Mouse (Mus musculus) liver, adult 2 months (tissue): Measurements from ENCODE around the gene Stmn1. TPM values are rescaled to one million over a fixed set of nuclear protein-coding genes. Genes with fewer than 3 reads are reported as not detected.

Source experiments
- DNase-seq: peaks from one replicate; pipeline ENCODE4 v3.0.0-alpha.2; 2011; ENCODE audit warnings: low read depth, low spot score; ENCODE audit errors: extremely low read depth
- H3K27ac ChIP-seq: fragments of 200-500 bp; replicated peaks from 2 replicates; pipeline ENCODE4 v1.5.1; 2012; ENCODE audit warnings: low read depth, mild to moderate bottlenecking, control low read depth, inconsistent platforms, low read length; ENCODE audit not compliant: insufficient read depth
- H3K27me3 ChIP-seq: fragments of 200-500 bp; 2 replicates; pipeline ENCODE4 v1.6.1; 2012; ENCODE audit warnings: mild to moderate bottlenecking, moderate library complexity, low read length, inconsistent platforms; ENCODE audit not compliant: control insufficient read depth, insufficient read depth
- H3K36me3 ChIP-seq: fragments of 200-500 bp; 2 replicates; pipeline ENCODE4 v1.6.1; 2012; ENCODE audit warnings: low read length, inconsistent platforms; ENCODE audit not compliant: control insufficient read depth, insufficient read depth
- H3K4me1 ChIP-seq: fragments of 200-500 bp; 2 replicates; pipeline ENCODE4 v1.6.1; 2011; ENCODE audit warnings: low read length; ENCODE audit not compliant: control insufficient read depth, insufficient read depth
- H3K4me3 ChIP-seq: fragments of 200-500 bp; 2 replicates; pipeline ENCODE4 v1.5.1; 2011; ENCODE audit warnings: low read depth, mild to moderate bottlenecking, control low read depth, low read length, moderate library complexity; ENCODE audit not compliant: insufficient read depth
- H3K79me2 ChIP-seq: fragments of 200-500 bp; 2 replicates; pipeline ENCODE4 v1.6.1; 2012; ENCODE audit warnings: inconsistent platforms, mild to moderate bottlenecking, low read length, moderate library complexity; ENCODE audit not compliant: control insufficient read depth, insufficient read depth
- H3K9ac ChIP-seq: fragments of 200-500 bp; 2 replicates; pipeline ENCODE4 v1.6.1; 2012; ENCODE audit warnings: low read depth, mild to moderate bottlenecking, control low read depth, inconsistent platforms, low read length
- CTCF ChIP-seq: fragments of 200-500 bp; IDR thresholded peaks from 2 replicates; pipeline ENCODE4 v1.5.1; 2011; ENCODE audit warnings: low read depth, low read length, control low read depth
- POLR2A ChIP-seq: fragments of 200-500 bp; IDR thresholded peaks from 2 replicates; pipeline ENCODE4 v1.6.1; 2011; ENCODE audit warnings: low read length, control low read depth; ENCODE audit not compliant: insufficient read depth; ENCODE audit errors: extremely low read depth
- WGBS: fragments of 180-500 bp; shearing (Covaris S2); methylation state at CpG from one replicate; pipeline ENCODE4 v1.1.7; 2018; 5-methylcytosine and 5-hydroxymethylcytosine counted together
- polyA plus RNA-seq: library from polyadenylated mRNA; depleted of rRNA; stranded (reverse); fragments of >200 nt; gene quantifications from 2 replicates; pipeline ENCODE4 v1.2.3, GENCODE M21; 2012
- total RNA-seq: library from RNA; depleted of rRNA; stranded (reverse); fragments of >200 nt; gene quantifications from 2 replicates; pipeline ENCODE4 v1.2.3, GENCODE M21; 2014

The Stmn1 gene
- total and polyA plus RNA-seq, 2 experiments, result 0.49 to 4.4 TPM

DNA sequence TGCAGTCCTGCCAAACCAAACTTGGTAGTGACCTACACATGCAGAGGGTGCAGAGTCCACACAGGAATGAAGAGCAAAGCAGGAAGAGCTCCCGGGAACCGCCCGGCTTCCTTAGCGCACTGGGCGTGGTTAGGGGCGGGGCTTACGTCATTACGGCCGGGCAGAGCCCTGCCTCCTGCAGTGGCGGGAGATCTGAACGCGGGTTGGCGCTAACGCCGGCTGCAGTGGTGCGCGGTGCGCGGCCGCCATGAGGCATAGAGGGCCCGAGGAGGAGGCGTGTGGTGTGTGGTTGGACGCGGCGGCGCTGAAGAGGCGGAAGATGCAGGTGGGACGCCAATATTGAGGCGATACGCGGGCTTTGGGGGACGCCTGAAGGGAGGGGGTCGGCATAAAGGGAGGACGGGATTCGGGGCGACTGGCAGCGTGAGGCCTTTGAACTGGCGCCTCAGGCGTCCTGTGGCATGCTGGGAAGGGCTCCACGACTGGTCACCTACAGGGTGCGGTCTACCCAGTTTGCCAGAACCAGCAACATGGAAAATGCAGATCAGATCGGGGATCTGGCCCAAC lies 42.8 kb downstream of the Stmn1 start, which contains the start of gene Aunip:
Gene Aunip, plus strand, starts transcription at position 155 of the 567 bp plus-strand sequence.
- H3K9ac ChIP-seq, result no peak within 1 kb of the TSS; the same call in 1 of the 2 replicates
- peaks cover 3% of the 10 kb centered on the region; the same call in 1 of the 2 replicates for H3K36me3 ChIP-seq
- peaks cover 6% of the 10 kb centered on the region; the same call in 1 of the 2 replicates for H3K4me1 ChIP-seq
- peak; percentile 83 for DNase-seq
- under 1% methylated on average over 42 of the region's 42 CpGs for WGBS
- H3K79me2 ChIP-seq, result no peaks in the 10 kb centered on the region; the same call in 1 of the 2 replicates
- no peak within 1 kb of the TSS for H3K27ac ChIP-seq
- no peaks in the 10 kb centered on the region for H3K27me3 ChIP-seq
- TF ChIP-seq POLR2A, result no peak
- no peak for TF ChIP-seq CTCF
- peak within 1 kb of the TSS; percentile 37; the same call in 1 of the 2 replicates for H3K4me3 ChIP-seq

DNA sequence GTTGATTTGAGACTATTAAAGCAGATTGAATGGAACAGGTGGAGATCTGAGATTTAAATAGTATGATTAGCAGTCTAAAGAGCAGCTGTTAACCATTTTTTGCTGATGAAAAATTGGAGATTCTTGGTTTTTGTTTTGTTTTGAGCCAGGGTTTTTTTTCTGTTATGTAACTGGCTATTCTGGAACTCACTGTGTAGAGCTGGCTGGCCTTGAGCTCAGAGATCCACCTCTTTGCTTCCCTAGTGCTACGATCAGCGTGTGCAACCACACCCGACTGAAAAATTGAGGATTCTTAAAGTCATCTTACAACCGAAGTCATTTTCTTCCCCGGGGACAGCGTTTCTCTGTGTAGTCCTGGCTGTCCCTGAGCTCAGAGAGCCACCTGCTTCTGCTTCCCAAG lies 43.6 kb downstream of the Stmn1 start:
- Histone ChIP-seq H3K27me3 (no peaks in the 10 kb centered on the region), H3K36me3 (peaks cover 3% of the 10 kb centered on the region; the same call in 1 of the 2 replicates), H3K9ac (no peak overlapping the region), H3K4me3 (no peak overlapping the region), H3K4me1 (peaks cover 6% of the 10 kb centered on the region; the same call in 1 of the 2 replicates), H3K27ac (no peak overlapping the region), H3K79me2 (no peaks in the 10 kb centered on the region; the same call in 1 of the 2 replicates)
- no peak for DNase-seq
- 36% methylated on average over 6 of the region's 6 CpGs for WGBS
- TF ChIP-seq POLR2A, result no peak
- TF ChIP-seq CTCF, result no peak

DNA sequence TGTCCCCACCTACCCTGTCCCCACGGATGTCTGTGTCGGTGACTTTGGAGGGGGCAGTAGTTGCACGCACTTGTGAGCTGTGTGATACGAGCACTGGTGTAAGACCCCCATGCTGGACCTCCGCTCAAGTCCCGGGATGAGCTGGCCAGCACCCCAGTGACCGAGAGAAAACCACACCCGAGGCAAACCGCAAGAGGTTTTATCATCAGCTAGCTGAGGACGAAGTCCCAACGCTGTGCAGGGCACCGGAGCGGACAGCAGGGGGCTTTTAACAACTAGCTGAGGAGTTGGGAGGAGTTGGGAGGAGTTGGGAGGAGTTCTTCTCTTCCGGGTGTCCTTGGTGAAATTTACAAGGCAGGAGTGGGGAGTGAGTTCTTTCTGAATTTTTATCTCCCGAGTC lies 44.7 kb downstream of the Stmn1 start:
- no peak for TF ChIP-seq POLR2A
- TF ChIP-seq CTCF, result peak; percentile 69
- H3K79me2 ChIP-seq, result no peaks in the 10 kb centered on the region; the same call in 1 of the 2 replicates
- DNase-seq, result no peak
- no peaks in the 10 kb centered on the region for H3K27me3 ChIP-seq
- no peak overlapping the region for H3K27ac ChIP-seq
- WGBS, result 12% methylated on average over 15 of the region's 15 CpGs
- H3K36me3 ChIP-seq, result peaks cover under 1% of the 10 kb centered on the region; the same call in 1 of the 2 replicates
- no peak overlapping the region for H3K9ac ChIP-seq
- peaks cover 3% of the 10 kb centered on the region; the same call in 1 of the 2 replicates for H3K4me1 ChIP-seq
- H3K4me3 ChIP-seq, result no peak overlapping the region

DNA sequence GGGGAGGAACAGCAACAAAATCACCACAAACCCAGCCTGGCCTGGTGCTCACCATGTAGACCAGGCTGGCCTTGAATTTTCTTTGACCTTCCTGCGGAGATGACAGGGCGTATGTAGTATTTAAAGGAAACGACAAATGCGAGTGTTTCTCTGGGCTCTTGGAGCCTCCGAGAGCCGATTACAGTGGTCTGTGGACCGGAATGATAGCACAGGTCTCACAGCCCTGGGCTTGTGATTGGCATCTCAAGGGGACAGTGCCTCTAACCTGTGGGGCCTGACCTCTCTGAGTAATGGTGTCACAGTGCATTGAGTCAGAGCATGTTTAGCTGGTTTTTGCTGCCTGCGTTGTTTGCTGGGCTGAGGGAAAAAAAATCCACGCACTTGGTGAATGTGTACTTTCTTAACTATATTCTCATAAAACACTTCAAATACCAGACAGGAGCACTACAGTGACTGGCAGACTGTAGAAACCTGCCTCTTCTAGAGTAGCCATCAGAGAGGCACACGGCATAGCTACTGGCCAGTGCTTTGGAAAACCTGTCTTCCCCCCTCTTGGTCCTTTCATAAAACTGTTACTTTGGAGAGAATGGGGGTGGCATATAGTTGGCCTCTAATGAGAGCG lies 46.3 kb downstream of the Stmn1 start:
- DNase-seq, result no peak
- no peaks in the 10 kb centered on the region; the same call in 1 of the 2 replicates for H3K79me2 ChIP-seq
- WGBS, result 82% methylated on average over 11 of the region's 11 CpGs
- no peaks in the 10 kb centered on the region for H3K36me3 ChIP-seq
- H3K4me3 ChIP-seq, result no peak overlapping the region
- TF ChIP-seq CTCF (no peak), POLR2A (no peak)
- no peaks in the 10 kb centered on the region for H3K27me3 ChIP-seq
- H3K4me1 ChIP-seq, result peaks cover 3% of the 10 kb centered on the region; the same call in 1 of the 2 replicates
- H3K9ac ChIP-seq, result no peak overlapping the region
- no peak overlapping the region for H3K27ac ChIP-seq

DNA sequence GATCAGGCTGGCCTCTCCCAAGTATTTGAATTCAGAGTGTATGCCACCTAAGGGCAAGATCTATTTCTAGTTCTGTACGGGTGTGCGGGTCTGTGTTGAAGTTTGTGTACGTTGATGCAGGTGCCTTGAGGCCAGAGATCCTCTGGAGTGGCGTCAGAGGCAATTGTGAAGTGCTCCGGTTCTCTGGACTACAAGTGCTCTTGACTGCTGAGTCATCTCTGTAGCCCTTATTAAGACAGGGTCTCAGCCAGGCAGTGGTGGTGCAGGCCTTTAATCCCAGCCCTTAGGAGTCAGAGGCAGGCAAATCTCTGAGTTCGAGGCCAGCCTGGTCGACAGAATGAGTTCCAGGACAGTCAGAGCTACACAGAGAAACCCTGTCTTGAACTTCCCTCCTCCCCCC lies 47.5 kb downstream of the Stmn1 start:
- TF ChIP-seq POLR2A, result no peak
- no peak for TF ChIP-seq CTCF
- DNase-seq, result no peak
- no peak overlapping the region for H3K27ac ChIP-seq
- no peak overlapping the region for H3K9ac ChIP-seq
- 87% methylated on average over 7 of the region's 7 CpGs for WGBS
- H3K4me1 ChIP-seq, result peaks cover 3% of the 10 kb centered on the region; the same call in 1 of the 2 replicates
- H3K36me3 ChIP-seq, result no peaks in the 10 kb centered on the region
- H3K79me2 ChIP-seq, result no peaks in the 10 kb centered on the region; the same call in 1 of the 2 replicates
- no peak overlapping the region for H3K4me3 ChIP-seq
- H3K27me3 ChIP-seq, result no peaks in the 10 kb centered on the region

DNA sequence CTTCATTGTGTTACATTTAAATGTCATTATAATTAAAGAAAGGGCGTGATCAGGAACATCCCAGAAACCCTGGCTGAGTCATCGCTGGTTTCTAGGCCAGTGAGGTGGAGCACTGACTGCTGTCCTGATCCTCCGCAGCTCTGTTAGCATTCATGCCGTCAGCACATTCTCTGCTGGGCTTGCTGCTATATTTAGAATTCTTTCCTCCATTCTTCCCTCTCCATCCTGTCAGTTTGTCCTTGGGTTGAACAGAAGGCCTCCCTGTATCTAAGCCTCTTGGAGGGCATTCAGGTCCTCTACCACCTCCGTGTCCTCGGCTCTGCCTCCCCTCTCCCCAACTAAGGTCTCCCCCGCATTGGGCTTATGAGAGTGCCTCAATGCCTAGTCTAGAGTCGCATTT lies 48.9 kb downstream of the Stmn1 start:
- no peaks in the 10 kb centered on the region; the same call in 1 of the 2 replicates for H3K79me2 ChIP-seq
- TF ChIP-seq POLR2A, result no peak
- TF ChIP-seq CTCF, result no peak
- H3K4me1 ChIP-seq, result no peaks in the 10 kb centered on the region
- no peak overlapping the region for H3K9ac ChIP-seq
- H3K4me3 ChIP-seq, result no peak overlapping the region
- H3K36me3 ChIP-seq, result no peaks in the 10 kb centered on the region
- H3K27ac ChIP-seq, result no peak overlapping the region
- no peak for DNase-seq
- 75% methylated on average over 8 of the region's 8 CpGs for WGBS
- H3K27me3 ChIP-seq, result no peaks in the 10 kb centered on the region
